ENCODE assay signal across 16 mouse cellular contexts in the genomic region with DNA sequence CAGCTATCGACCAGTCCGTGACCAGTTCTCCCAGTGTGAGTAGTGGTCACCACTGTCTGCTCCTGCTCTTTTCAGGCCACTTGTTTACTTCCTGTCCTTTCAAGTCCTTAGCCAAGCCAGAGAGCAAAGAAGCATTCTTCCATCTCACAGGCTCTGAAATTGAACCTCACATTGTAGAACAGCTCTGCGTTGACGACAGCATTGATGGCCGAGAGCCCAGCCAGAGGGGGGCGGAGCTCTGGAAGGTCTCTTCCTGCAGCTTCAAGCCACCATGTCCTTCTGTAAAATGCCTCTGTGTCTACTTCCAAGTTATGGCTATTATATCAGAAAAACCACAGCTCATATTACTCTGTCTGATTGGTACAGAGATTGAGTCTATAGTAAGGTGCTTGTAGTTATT. TPM values are rescaled to one million over a fixed set of nuclear protein-coding genes. Genes with fewer than 3 reads are reported as not detected.
DNase-seq lines count a peak whose midpoint lies in the region; ATAC-seq and TF ChIP-seq lines count a peak whose summit lies in the region.
"Had no signal": no experiment of that assay in that cellular context is flagged by ENCODE, and none has a peak within 500 bp of the region (broad histone marks: within the 10 kb centered on the region; RNA-seq: fewer than 3 reads in every experiment).

No protein-coding gene starts in this region.

- H3K4me3 ChIP-seq in forebrain, postnatal 0 days (ENCODE audit: low read depth, low read length), result no peak overlapping the region
- no peak overlapping the region for H3K4me3 ChIP-seq in forebrain, embryonic 12.5 days (replicated peaks)
- H3K4me3 ChIP-seq in kidney, embryonic 14.5 days (ENCODE audit: low read length), result no peak overlapping the region
- no peak overlapping the region for H3K4me3 ChIP-seq in midbrain, embryonic 16.5 days (ENCODE audit: low read depth, low read length)
- H3K4me3 ChIP-seq in midbrain, embryonic 10.5 days, result no peak overlapping the region
- no peak overlapping the region for H3K4me3 ChIP-seq in stomach, postnatal 0 days (ENCODE audit: low read depth, low read length)
- H3K4me3 ChIP-seq: heart, adult 2 months; hindbrain, embryonic 13.5 days; left cerebral cortex, adult 2 months; stomach, embryonic 15.5 days had no signal

- H3K9me3 ChIP-seq in forebrain, postnatal 0 days (ENCODE audit: low read length), result no peaks in the 10 kb centered on the region
- H3K9me3 ChIP-seq in forebrain, embryonic 12.5 days, result no peaks in the 10 kb centered on the region
- H3K9me3 ChIP-seq in kidney, embryonic 14.5 days (ENCODE audit: control insufficient read depth, low read length), result no peaks in the 10 kb centered on the region
- no peaks in the 10 kb centered on the region for H3K9me3 ChIP-seq in midbrain, embryonic 16.5 days (replicated peaks; ENCODE audit: control insufficient read depth, low read length, poor library complexity, severe bottlenecking)
- H3K9me3 ChIP-seq in midbrain, embryonic 10.5 days (replicated peaks), result no peaks in the 10 kb centered on the region
- H3K9me3 ChIP-seq in stomach, postnatal 0 days (ENCODE audit: control insufficient read depth, low read length), result no peaks in the 10 kb centered on the region
- H3K9me3 ChIP-seq: hindbrain, embryonic 13.5 days; stomach, embryonic 15.5 days had no signal

- H3K36me3 ChIP-seq in forebrain, postnatal 0 days (ENCODE audit: insufficient read depth), result peaks cover 4% of the 10 kb centered on the region; the same call in 1 of the 2 replicates
- no peaks in the 10 kb centered on the region for H3K36me3 ChIP-seq in forebrain, embryonic 12.5 days (replicated peaks)
- no peaks in the 10 kb centered on the region for H3K36me3 ChIP-seq in kidney, embryonic 14.5 days (ENCODE audit: control insufficient read depth, insufficient read depth, low read length)
- no peaks in the 10 kb centered on the region for H3K36me3 ChIP-seq in midbrain, embryonic 16.5 days (ENCODE audit: control insufficient read depth, insufficient read depth, low read length)
- H3K36me3 ChIP-seq in midbrain, embryonic 10.5 days, result no peaks in the 10 kb centered on the region
- no peaks in the 10 kb centered on the region for H3K36me3 ChIP-seq in stomach, postnatal 0 days (ENCODE audit: control insufficient read depth, insufficient read depth, low read length)
- H3K36me3 ChIP-seq: stomach, embryonic 15.5 days had no signal

- WGBS in forebrain, postnatal 0 days, result 49% methylated on average over 6 of the region's 6 CpGs
- 72% methylated on average over 6 of the region's 6 CpGs for WGBS in forebrain, embryonic 12.5 days
- 35% methylated on average over 6 of the region's 6 CpGs for WGBS in kidney, embryonic 14.5 days
- WGBS in midbrain, embryonic 16.5 days, result 73% methylated on average over 6 of the region's 6 CpGs
- 80% methylated on average over 6 of the region's 6 CpGs for WGBS in midbrain, embryonic 10.5 days
- 59% methylated on average over 6 of the region's 6 CpGs for WGBS in stomach, postnatal 0 days

- H3K27ac ChIP-seq in forebrain, postnatal 0 days (ENCODE audit: low read depth, low read length), result no peak overlapping the region
- H3K27ac ChIP-seq in forebrain, embryonic 12.5 days, result no peak overlapping the region
- no peak overlapping the region for H3K27ac ChIP-seq in kidney, embryonic 14.5 days (ENCODE audit: low read depth, low read length)
- 0 out of 2 replicates have a peak overlapping the region, but pooled peaks have one; percentile 17 for H3K27ac ChIP-seq in midbrain, embryonic 16.5 days (ENCODE audit: low read length)
- no peak overlapping the region for H3K27ac ChIP-seq in midbrain, embryonic 10.5 days (replicated peaks)
- no peak overlapping the region for H3K27ac ChIP-seq in stomach, postnatal 0 days (replicated peaks)
- H3K27ac ChIP-seq: heart, adult 2 months; hindbrain, embryonic 13.5 days; left cerebral cortex, adult 2 months; macrophage; stomach, embryonic 15.5 days had no signal

- peak; percentile 41 for DNase-seq in forebrain, postnatal 0 days
- DNase-seq in kidney, postnatal 14 days, result peak; percentile 26
- no peak for DNase-seq in midbrain, embryonic 10.5 days (ENCODE audit: low spot score)
- no peak for DNase-seq in stomach, postnatal 0 days (ENCODE audit: low spot score)
- DNase-seq: kidney, postnatal 25 days; thymus, postnatal 36 days had no signal

- no peak overlapping the region for H3K9ac ChIP-seq in forebrain, postnatal 0 days
- no peak overlapping the region for H3K9ac ChIP-seq in forebrain, embryonic 12.5 days
- H3K9ac ChIP-seq in kidney, embryonic 14.5 days (ENCODE audit: low read depth, low read length), result no peak overlapping the region
- H3K9ac ChIP-seq in midbrain, embryonic 16.5 days (ENCODE audit: low read depth, low read length), result no peak overlapping the region
- H3K9ac ChIP-seq in stomach, postnatal 0 days (ENCODE audit: low read length), result no peak overlapping the region
- H3K9ac ChIP-seq: hindbrain, embryonic 13.5 days; stomach, embryonic 15.5 days had no signal

- no peak overlapping the region for H3K4me2 ChIP-seq in forebrain, postnatal 0 days (ENCODE audit: low read depth)
- no peak overlapping the region for H3K4me2 ChIP-seq in forebrain, embryonic 12.5 days
- H3K4me2 ChIP-seq in kidney, embryonic 14.5 days (replicated peaks; ENCODE audit: low read depth, low read length), result no peak overlapping the region
- H3K4me2 ChIP-seq in midbrain, embryonic 16.5 days (ENCODE audit: low read length), result no peak overlapping the region
- H3K4me2 ChIP-seq in stomach, postnatal 0 days (replicated peaks; ENCODE audit: low read depth), result no peak overlapping the region
- H3K4me2 ChIP-seq: hindbrain, embryonic 13.5 days; stomach, embryonic 15.5 days had no signal

- no peaks in the 10 kb centered on the region for H3K4me1 ChIP-seq in forebrain, postnatal 0 days (ENCODE audit: insufficient read depth)
- H3K4me1 ChIP-seq in forebrain, embryonic 12.5 days, result no peaks in the 10 kb centered on the region
- 0 out of 2 replicates have a peak, but pooled peaks cover 8% of the 10 kb centered on the region for H3K4me1 ChIP-seq in kidney, embryonic 14.5 days (ENCODE audit: control insufficient read depth, insufficient read depth, low read length)
- no peaks in the 10 kb centered on the region for H3K4me1 ChIP-seq in midbrain, embryonic 16.5 days (ENCODE audit: control insufficient read depth, insufficient read depth, low read length)
- H3K4me1 ChIP-seq in midbrain, embryonic 10.5 days, result no peaks in the 10 kb centered on the region
- H3K4me1 ChIP-seq in stomach, postnatal 0 days (replicated peaks; ENCODE audit: control insufficient read depth, insufficient read depth), result no peaks in the 10 kb centered on the region
- H3K4me1 ChIP-seq: hindbrain, embryonic 13.5 days; stomach, embryonic 15.5 days had no signal

- TF ChIP-seq CTCF in forebrain, postnatal 0 days (IDR thresholded peaks at IDR 0.05; ENCODE audit: low read depth), result no peak
- no peak for TF ChIP-seq CTCF in stomach, postnatal 0 days (IDR thresholded peaks at IDR 0.05; ENCODE audit: low read depth)

- H3K27me3 ChIP-seq in forebrain, postnatal 0 days (ENCODE audit: insufficient read depth, low read length), result no peaks in the 10 kb centered on the region
- H3K27me3 ChIP-seq in forebrain, embryonic 12.5 days, result no peaks in the 10 kb centered on the region
- H3K27me3 ChIP-seq in kidney, embryonic 14.5 days (ENCODE audit: control insufficient read depth, insufficient read depth, low read length), result no peaks in the 10 kb centered on the region
- H3K27me3 ChIP-seq in midbrain, embryonic 16.5 days (ENCODE audit: control insufficient read depth, insufficient read depth, low read depth, low read length), result no peaks in the 10 kb centered on the region
- H3K27me3 ChIP-seq in midbrain, embryonic 10.5 days (ENCODE audit: low read depth, poor library complexity, severe bottlenecking), result no peaks in the 10 kb centered on the region
- H3K27me3 ChIP-seq in stomach, postnatal 0 days (ENCODE audit: control insufficient read depth, insufficient read depth, low read length), result no peaks in the 10 kb centered on the region
- H3K27me3 ChIP-seq: hindbrain, embryonic 13.5 days; stomach, embryonic 15.5 days had no signal

- TF ChIP-seq EP300 in stomach, postnatal 0 days (optimal IDR thresholded peaks at IDR 0.05), result no peak

- peak; percentile 43 for ATAC-seq in forebrain, postnatal 0 days
- ATAC-seq in forebrain, embryonic 12.5 days (ENCODE audit: low FRiP score), result no peak
- ATAC-seq in kidney, embryonic 14.5 days (ENCODE audit: low FRiP score, low TSS enrichment), result no peak
- no peak for ATAC-seq in midbrain, embryonic 16.5 days
- ATAC-seq in stomach, postnatal 0 days (ENCODE audit: low FRiP score, low TSS enrichment), result no peak
- ATAC-seq: CD4-positive, CD25-positive, alpha-beta regulatory T cell, adult 4 months had no signal

RNA-seq across cellular contexts. Expression of a gene that starts 19.6 kb away (rescaled TPM):
- 0.15 and 0.86 TPM in 2 replicates for total RNA-seq in forebrain, postnatal 0 days (2014; rRNA removed)
- 0.16 and 0.18 TPM in 2 replicates for polyA plus RNA-seq in forebrain, postnatal 0 days (2015; fragmentation: Nextera tagmentation; extraction: Ambion mirVana)
- polyA plus RNA-seq in forebrain, embryonic 12.5 days (2016; fragmentation: Nextera tagmentation; extraction: Ambion mirVana), result 0.09 TPM in 1 of 2 replicates, not detected in the other
- not detected in 2 replicates for polyA plus RNA-seq in kidney, embryonic 14.5 days (2014; fragmentation: Nextera tagmentation; extraction: Ambion mirVana)
- not detected in 2 replicates for polyA plus RNA-seq in midbrain, embryonic 16.5 days (2015; fragmentation: Nextera tagmentation; extraction: Ambion mirVana)
- polyA plus RNA-seq in midbrain, embryonic 10.5 days (2016; fragmentation: Nextera tagmentation; extraction: Ambion mirVana), result 0.12 TPM in 1 of 2 replicates, not detected in the other
- polyA plus RNA-seq in stomach, postnatal 0 days (2015; fragmentation: Nextera tagmentation; extraction: Ambion mirVana), result 0.17 and 0.46 TPM in 2 replicates
- total RNA-seq: heart, adult 2 months had no signal
- polyA plus RNA-seq: CD4-positive, CD25-positive, alpha-beta regulatory T cell, adult 4 months; heart, adult 2 months; hindbrain, embryonic 13.5 days; macrophage; small intestine, adult 2 months had no signal

Comparison
In these comparisons a context has a peak if more than half of its experiments do, and no peak if none do; other contexts are left out.
1. DNase-seq: peak in forebrain, postnatal 0 days (single experiment) and kidney, postnatal 14 days (single experiment); none in midbrain, embryonic 10.5 days (single experiment) and stomach, postnatal 0 days (single experiment).